Mouse (Mus musculus) limb, embryonic 10.5 days (tissue): ENCODE results near the gene Mfsd9. TPM values are rescaled to one million over a fixed set of nuclear protein-coding genes. Genes with fewer than 3 reads are reported as not detected.

Experiments used
- DNase-seq: peaks from one replicate; pipeline ENCODE4 v3.0.0-alpha.2; 2017; ENCODE audit warnings: low spot score
- H3K27ac ChIP-seq: fragments of 300-500 bp; sonication (generic); 2 replicates; pipeline ENCODE4 v1.5.1; 2016; ENCODE audit warnings: mild to moderate bottlenecking
- H3K27me3 ChIP-seq: fragments of 300-500 bp; sonication (generic); 2 replicates; pipeline ENCODE4 v1.6.1; 2016; ENCODE audit warnings: low read depth, mild to moderate bottlenecking; ENCODE audit not compliant: poor library complexity, severe bottlenecking
- H3K36me3 ChIP-seq: fragments of 300-500 bp; sonication (generic); 2 replicates; pipeline ENCODE4 v1.6.1; 2016; ENCODE audit warnings: mild to moderate bottlenecking, moderate library complexity
- H3K4me1 ChIP-seq: fragments of 300-500 bp; sonication (generic); 2 replicates; pipeline ENCODE4 v1.6.1; 2016
- H3K4me3 ChIP-seq: fragments of 300-500 bp; sonication (generic); 2 replicates; pipeline ENCODE4 v1.5.1; 2016; ENCODE audit warnings: mild to moderate bottlenecking, moderate library complexity
- H3K9me3 ChIP-seq: fragments of 300-500 bp; sonication (generic); replicated peaks from 2 replicates; pipeline ENCODE4 v1.6.1; 2016; ENCODE audit warnings: mild to moderate bottlenecking
- WGBS: fragments of 180-500 bp; shearing (Covaris S2); methylation state at CpG from one replicate; pipeline ENCODE4 v1.1.7; 2016; 5-methylcytosine and 5-hydroxymethylcytosine counted together
- polyA plus RNA-seq: library from polyadenylated mRNA; unstranded; fragments of >200 nt; fragmentation: Nextera tagmentation; extraction: Ambion mirVana; gene quantifications from 2 replicates; pipeline ENCODE4 v1.2.1, GENCODE M21; 2016

Mfsd9 gene
- polyA plus RNA-seq, 1 experiment from 2014 or later, result 3.4 TPM

DNA sequence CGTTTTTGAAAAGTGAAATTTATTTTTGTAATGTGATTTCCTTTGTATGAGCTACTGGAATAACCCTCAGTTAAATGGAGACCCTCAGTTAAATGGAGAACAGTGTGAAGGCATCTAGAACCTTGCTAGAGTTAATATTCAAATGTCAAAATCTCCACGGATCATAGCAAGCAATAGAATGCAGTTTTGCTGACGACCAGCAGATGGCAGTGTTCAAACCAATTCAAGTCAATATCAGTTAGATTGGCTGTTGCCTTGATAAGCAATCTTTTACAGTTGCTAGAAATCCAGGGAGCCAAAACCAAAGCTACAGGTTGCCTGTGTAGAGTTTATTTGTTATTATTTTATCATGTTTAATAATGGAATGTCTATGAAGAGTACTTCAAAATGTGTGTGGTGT is 12.3 kb upstream of the Mfsd9 start:
- H3K4me1 ChIP-seq, result no peaks in the 10 kb centered on the region
- H3K27me3 ChIP-seq, result no peaks in the 10 kb centered on the region
- H3K4me3 ChIP-seq, result no peak overlapping the region
- no peaks in the 10 kb centered on the region for H3K9me3 ChIP-seq
- 22% methylated on average over 3 of the region's 3 CpGs for WGBS
- no peak overlapping the region for H3K27ac ChIP-seq
- DNase-seq, result peak; percentile 38
- H3K36me3 ChIP-seq, result no peaks in the 10 kb centered on the region

DNA sequence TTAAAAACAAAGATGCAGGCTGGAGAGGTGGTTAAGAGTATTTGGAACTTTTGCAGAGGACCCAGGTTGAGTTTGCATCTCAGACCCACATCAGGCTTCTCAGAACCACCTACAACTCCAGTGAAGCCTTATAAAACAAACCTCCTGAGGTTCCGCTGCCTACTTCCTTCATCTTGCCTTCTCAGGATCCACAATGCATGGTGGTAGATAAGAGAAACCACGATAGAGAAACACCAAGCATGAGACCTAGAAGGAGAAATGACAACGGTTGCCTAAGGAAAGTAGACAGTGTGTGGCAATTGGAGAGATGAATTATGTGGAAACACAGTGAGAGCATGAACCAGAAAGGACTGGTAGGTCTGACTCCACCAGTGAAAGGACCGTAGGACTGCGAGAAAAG is 10.4 kb upstream of the Mfsd9 start:
- no peak overlapping the region for H3K4me3 ChIP-seq
- H3K9me3 ChIP-seq, result no peaks in the 10 kb centered on the region
- no peaks in the 10 kb centered on the region for H3K27me3 ChIP-seq
- no peaks in the 10 kb centered on the region for H3K4me1 ChIP-seq
- H3K36me3 ChIP-seq, result no peaks in the 10 kb centered on the region
- WGBS, result 83% methylated on average over 5 of the region's 5 CpGs
- DNase-seq, result no peak
- no peak overlapping the region for H3K27ac ChIP-seq

DNA sequence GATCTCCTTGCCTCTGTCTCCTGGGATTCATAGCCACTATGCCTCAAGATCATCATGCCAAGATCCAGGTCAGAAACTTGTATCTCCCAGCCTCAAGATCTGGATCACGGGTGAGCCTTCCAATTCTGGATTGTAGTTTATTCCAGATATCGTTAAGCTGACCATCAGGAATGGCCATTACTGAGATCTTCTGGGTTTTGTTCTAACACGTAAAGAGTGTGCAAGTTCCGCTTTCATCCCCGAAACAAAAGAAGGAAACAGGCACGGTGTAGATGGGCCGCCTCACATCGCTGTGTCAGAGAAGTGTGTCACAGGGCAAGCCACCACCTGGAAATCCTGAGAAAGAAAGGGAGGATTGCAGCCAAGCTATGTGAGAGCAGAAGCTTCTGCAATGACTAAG is 8.6 kb upstream of the Mfsd9 start:
- no peak for DNase-seq
- 93% methylated on average over 8 of the region's 8 CpGs for WGBS
- no peak overlapping the region for H3K4me3 ChIP-seq
- H3K27ac ChIP-seq, result no peak overlapping the region
- no peaks in the 10 kb centered on the region for H3K36me3 ChIP-seq
- no peaks in the 10 kb centered on the region for H3K4me1 ChIP-seq
- H3K9me3 ChIP-seq, result no peaks in the 10 kb centered on the region
- no peaks in the 10 kb centered on the region for H3K27me3 ChIP-seq

DNA sequence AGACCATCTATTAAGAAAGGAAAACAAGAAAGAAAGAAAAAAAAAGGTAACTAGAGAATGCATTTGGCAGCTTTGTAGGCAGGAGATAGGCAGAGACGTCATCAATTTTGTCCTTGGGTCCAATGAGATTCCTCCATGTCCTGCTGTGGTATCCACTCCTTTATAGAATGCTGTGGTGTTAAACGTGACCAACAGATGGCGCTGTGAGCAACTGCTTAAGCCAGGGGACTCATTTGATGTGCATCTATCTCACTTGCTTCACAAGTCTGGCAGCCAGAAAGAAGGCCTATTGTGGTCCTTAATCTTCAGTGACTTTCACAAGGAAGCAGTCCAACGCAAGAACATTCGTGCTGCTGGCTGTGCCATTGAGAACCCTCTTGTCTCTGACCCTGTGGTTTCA is 6.9 kb upstream of the Mfsd9 start:
- H3K27me3 ChIP-seq, result no peaks in the 10 kb centered on the region; the same call in 1 of the 2 replicates
- 18% methylated on average over 5 of the region's 5 CpGs for WGBS
- H3K27ac ChIP-seq, result no peak overlapping the region
- H3K4me3 ChIP-seq, result no peak overlapping the region
- no peaks in the 10 kb centered on the region for H3K9me3 ChIP-seq
- H3K4me1 ChIP-seq, result no peaks in the 10 kb centered on the region
- no peaks in the 10 kb centered on the region for H3K36me3 ChIP-seq
- peak; percentile 57 for DNase-seq

DNA sequence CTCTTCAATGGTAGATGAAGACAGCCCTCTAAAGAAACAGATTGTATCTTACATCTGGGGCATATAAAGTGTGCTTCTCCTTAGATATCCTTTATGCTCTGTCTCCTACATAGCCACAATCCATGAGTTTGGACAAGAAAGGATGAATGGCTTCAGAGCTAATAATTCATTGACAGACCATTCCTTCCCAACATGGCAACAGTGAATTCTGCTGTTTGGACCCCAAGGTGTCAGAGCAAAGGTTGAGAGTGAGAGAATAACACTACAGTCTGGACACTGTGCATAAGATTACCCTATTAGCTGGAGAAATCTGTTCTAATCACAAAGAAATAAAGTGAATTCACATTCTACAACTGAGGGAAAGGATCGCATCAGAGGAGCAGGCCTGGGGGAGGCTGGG is 5.0 kb upstream of the Mfsd9 start:
- no peak overlapping the region for H3K27ac ChIP-seq
- peaks cover 2% of the 10 kb centered on the region; the same call in 1 of the 2 replicates for H3K4me1 ChIP-seq
- no peaks in the 10 kb centered on the region for H3K9me3 ChIP-seq
- no peaks in the 10 kb centered on the region for H3K36me3 ChIP-seq
- no peaks in the 10 kb centered on the region; the same call in 1 of the 2 replicates for H3K27me3 ChIP-seq
- H3K4me3 ChIP-seq, result no peak overlapping the region
- no peak for DNase-seq
- 93% methylated on average over 1 of the region's 1 CpGs for WGBS

DNA sequence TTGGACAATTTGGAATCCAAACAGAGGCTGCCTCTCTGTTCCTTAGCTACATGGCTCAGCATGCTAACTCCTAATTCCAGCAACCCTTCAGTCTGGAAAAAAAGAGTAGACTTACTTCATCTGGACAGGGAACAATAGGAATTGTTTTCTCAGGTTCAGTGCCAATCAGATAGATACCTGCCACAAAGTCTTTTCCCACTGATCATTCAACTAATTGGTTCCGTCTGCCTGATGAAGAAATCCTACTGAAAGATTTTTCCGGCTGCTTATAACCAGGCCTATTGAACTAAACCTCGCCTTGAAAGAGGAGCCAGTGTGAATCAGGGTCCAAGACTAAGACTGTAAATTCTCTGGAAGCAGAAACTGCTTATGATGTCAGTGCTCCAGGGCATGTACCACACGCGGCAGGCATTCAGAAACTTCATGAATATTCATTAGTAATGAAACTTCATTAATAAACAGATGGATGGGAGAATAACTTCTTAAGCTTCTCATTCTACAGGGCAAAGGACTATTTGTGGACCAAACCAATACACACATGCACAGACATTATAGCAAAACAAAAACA is 737 bp downstream of the Mfsd9 start:
- no peak for DNase-seq
- H3K36me3 ChIP-seq, result no peaks in the 10 kb centered on the region
- H3K9me3 ChIP-seq, result no peaks in the 10 kb centered on the region
- H3K27ac ChIP-seq, result no peak overlapping the region; the same call in 1 of the 2 replicates
- peaks cover 10% of the 10 kb centered on the region for H3K4me1 ChIP-seq
- no peaks in the 10 kb centered on the region; the same call in 1 of the 2 replicates for H3K27me3 ChIP-seq
- WGBS, result 48% methylated on average over 5 of the region's 5 CpGs
- H3K4me3 ChIP-seq, result peak overlapping the region; percentile 74

DNA sequence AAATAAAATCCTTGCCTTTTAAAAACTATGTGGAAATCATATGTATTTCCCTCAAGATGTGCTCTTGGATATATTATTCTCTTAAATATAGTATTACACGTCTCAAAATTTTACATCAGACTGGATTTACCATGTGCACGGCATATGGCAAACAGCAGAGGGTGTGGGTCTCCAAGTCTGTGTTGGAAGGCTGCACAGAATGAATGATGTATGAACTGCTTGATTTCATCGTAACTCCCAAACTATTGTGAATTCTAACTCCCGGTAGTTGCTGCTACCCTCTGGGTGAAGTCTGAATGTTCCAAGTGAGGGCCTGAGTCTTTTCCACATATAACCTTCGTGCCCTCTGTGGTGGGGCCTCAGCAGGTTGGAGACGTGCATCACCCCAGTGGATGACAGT is 1.5 kb downstream of the Mfsd9 start:
- Histone ChIP-seq H3K27ac (no peak overlapping the region), H3K4me3 (no peak overlapping the region), H3K27me3 (no peaks in the 10 kb centered on the region; the same call in 1 of the 2 replicates), H3K9me3 (no peaks in the 10 kb centered on the region), H3K4me1 (peaks cover 10% of the 10 kb centered on the region), H3K36me3 (no peaks in the 10 kb centered on the region)
- no peak for DNase-seq
- 86% methylated on average over 6 of the region's 6 CpGs for WGBS

DNA sequence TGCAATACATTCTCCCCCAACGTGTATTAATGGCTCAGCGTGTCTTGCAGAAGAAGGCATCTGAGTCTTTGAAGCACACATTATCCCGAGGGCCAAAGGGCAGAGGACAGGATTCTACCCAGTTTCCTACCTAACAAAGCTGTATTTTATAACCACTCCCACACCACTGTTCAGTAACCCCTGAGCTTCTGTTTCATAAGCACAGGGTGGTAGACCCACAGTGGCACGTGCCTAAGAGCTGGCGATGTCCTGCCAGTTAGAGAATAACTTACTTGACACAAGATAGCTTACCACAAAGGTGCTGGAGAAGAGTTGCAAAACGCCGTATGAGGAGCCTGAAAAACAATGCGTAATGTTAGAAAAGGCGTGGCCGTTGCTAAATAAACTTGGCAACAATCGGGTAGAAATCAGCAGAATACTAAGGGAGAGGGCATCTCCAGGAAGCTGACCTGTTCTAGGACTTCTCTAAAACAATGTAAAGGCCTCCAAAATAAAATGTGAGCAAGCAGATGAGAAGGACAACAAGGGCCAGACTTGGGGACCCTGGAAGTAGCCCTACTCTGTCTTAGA is 4.5 kb downstream of the Mfsd9 start:
- H3K27ac ChIP-seq, result no peak overlapping the region
- no peaks in the 10 kb centered on the region for H3K27me3 ChIP-seq
- H3K4me3 ChIP-seq, result no peak overlapping the region
- H3K9me3 ChIP-seq, result no peaks in the 10 kb centered on the region
- 91% methylated on average over 11 of the region's 11 CpGs for WGBS
- H3K4me1 ChIP-seq, result peaks cover 10% of the 10 kb centered on the region
- no peaks in the 10 kb centered on the region for H3K36me3 ChIP-seq
- DNase-seq, result no peak

DNA sequence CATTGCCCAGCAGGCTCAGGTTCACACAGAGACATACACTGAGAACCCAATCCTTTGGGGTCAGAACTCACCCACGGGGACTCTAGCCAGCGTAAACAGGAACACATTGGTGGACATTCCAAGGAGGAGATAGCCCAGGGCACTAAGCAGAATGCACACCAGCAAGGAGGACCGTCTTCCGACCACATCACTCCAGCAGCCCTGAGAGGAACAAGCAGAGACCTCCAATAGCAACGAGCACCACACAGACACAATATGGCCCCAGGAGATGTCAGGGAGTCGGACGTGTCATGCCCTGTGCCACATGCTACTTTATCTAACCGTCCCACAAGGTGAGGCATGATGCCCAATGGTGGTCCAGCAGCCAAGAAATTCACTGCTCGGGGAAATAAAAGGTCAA is 6.2 kb downstream of the Mfsd9 start:
- peaks cover 5% of the 10 kb centered on the region for H3K36me3 ChIP-seq
- H3K4me1 ChIP-seq, result no peaks in the 10 kb centered on the region
- no peak overlapping the region for H3K27ac ChIP-seq
- no peak for DNase-seq
- H3K9me3 ChIP-seq, result no peaks in the 10 kb centered on the region
- WGBS, result 87% methylated on average over 9 of the region's 9 CpGs
- no peaks in the 10 kb centered on the region for H3K27me3 ChIP-seq
- H3K4me3 ChIP-seq, result no peak overlapping the region

DNA sequence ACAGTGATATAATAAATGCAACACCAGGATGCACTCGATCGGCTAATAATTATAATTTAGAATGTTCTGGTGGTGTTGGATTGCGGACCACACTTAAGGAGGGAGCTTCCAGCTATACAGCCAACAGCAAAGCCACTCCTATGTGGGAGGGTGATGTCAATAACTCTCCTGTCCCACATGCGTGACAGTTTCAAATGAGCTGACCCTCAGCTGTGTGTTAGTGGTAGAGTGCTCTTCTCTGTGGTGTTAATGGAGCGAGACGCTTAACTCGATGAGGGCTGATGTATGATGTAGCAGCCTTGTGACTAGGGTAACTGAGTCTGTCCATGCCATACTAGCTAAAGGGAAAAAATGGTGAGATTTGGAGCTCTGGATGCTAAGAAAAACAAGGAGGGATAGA is 7.0 kb downstream of the Mfsd9 start:
- no peak for DNase-seq
- no peaks in the 10 kb centered on the region for H3K9me3 ChIP-seq
- H3K36me3 ChIP-seq, result peaks cover 12% of the 10 kb centered on the region
- no peak overlapping the region for H3K4me3 ChIP-seq
- no peak overlapping the region for H3K27ac ChIP-seq
- H3K27me3 ChIP-seq, result no peaks in the 10 kb centered on the region
- H3K4me1 ChIP-seq, result no peaks in the 10 kb centered on the region
- WGBS, result 98% methylated on average over 7 of the region's 7 CpGs

DNA sequence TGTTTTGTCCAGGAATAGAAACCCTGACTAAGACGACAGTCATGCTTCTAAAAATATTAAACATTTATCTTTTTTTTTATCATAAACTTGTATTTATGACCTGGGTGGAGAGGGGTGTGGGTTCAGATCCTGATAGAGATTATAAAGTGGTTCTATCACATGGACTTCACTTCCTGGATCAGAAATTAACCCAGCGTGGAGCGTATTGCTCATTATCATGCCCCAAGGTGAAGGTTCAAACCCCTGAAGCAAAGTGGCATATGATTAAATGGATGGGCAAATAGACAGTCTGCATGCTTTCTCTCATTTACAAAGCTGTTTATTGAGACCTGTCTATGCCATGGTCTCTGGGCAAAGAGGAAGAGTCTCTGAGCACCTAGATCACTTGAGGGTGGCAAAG is 13.7 kb downstream of the Mfsd9 start:
- 89% methylated on average over 3 of the region's 3 CpGs for WGBS
- no peak for DNase-seq
- H3K4me3 ChIP-seq, result no peak overlapping the region
- no peaks in the 10 kb centered on the region for H3K9me3 ChIP-seq
- H3K27me3 ChIP-seq, result no peaks in the 10 kb centered on the region
- H3K27ac ChIP-seq, result no peak overlapping the region
- H3K4me1 ChIP-seq, result 0 out of 2 replicates have a peak, but pooled peaks cover 4% of the 10 kb centered on the region
- H3K36me3 ChIP-seq, result peaks cover 14% of the 10 kb centered on the region

DNA sequence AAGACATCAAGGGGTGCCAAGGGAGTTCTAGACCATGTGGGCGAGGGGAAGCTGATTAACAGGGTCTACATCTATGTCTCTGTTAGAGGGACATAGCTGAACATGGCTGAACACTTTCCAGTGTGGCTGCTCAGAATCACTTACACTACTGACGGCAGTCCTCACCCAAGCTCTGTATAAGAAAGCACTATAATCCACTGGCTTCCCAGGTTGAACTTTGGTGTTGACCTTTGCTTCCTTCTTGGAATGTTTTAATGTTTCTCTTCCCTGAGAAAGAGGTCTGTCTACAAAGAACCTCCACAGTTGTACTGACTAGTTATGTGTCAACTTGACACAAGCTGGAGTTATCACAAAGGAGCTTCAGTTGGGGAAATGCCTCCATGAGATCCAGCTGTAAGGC is 14.4 kb downstream of the Mfsd9 start:
- Histone ChIP-seq H3K27me3 (no peaks in the 10 kb centered on the region), H3K27ac (no peak overlapping the region), H3K9me3 (no peaks in the 10 kb centered on the region), H3K4me3 (no peak overlapping the region), H3K36me3 (peaks cover 14% of the 10 kb centered on the region), H3K4me1 (0 out of 2 replicates have a peak, but pooled peaks cover 4% of the 10 kb centered on the region)
- DNase-seq, result no peak
- WGBS, result 77% methylated on average over 2 of the region's 2 CpGs

DNA sequence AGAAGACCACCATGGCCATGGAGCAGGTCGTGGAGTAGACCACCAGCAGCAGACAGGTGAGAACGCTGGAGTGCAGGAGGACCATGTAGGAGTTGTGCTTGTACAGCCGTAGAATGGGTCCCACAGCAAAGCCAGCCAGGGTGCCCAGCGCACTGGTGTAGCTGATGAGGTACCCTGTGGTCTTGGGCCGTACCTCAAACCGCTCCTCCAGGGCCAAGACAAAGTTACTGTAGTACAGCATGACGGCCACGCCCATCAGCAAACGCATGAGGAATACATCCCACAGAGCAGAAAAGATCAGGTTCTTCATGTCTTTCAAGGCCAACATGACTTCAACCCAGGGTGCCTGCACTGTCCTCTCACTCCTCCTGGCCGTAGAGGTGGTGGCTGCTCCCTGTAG is 16.4 kb downstream of the Mfsd9 start:
- Histone ChIP-seq H3K9me3 (no peaks in the 10 kb centered on the region), H3K4me3 (no peak overlapping the region), H3K27me3 (no peaks in the 10 kb centered on the region), H3K36me3 (peaks cover 7% of the 10 kb centered on the region; the same call in 1 of the 2 replicates), H3K27ac (no peak overlapping the region), H3K4me1 (0 out of 2 replicates have a peak, but pooled peaks cover 4% of the 10 kb centered on the region)
- 93% methylated on average over 10 of the region's 10 CpGs for WGBS
- DNase-seq, result no peak

DNA sequence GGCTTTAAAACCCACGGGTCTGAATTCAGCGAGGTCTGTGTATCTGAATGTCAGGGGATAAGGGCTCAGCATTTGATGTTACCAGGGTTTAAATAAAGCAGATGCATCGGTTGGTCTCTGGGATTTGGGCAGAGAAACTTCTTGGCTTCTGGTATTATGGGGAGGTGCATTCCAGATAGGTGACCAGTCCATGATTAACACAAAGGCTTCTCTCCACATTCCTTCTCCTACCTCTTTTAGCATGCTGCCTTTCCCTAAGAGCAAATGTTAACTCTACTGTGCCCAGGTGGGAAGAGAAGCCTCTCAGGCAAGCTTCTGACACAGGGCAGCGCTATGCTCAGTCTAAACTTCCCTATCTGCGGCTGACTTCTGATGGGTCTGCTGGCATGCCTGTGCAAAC is 17.3 kb downstream of the Mfsd9 start:
- H3K4me1 ChIP-seq, result 0 out of 2 replicates have a peak, but pooled peaks cover 4% of the 10 kb centered on the region
- H3K27ac ChIP-seq, result no peak overlapping the region
- no peaks in the 10 kb centered on the region for H3K27me3 ChIP-seq
- H3K4me3 ChIP-seq, result no peak overlapping the region
- no peaks in the 10 kb centered on the region for H3K9me3 ChIP-seq
- no peaks in the 10 kb centered on the region; the same call in 1 of the 2 replicates for H3K36me3 ChIP-seq
- 90% methylated on average over 5 of the region's 5 CpGs for WGBS
- no peak for DNase-seq
